Mouse (Mus musculus) C2C12 (cell line): ENCODE data around the gene Slc15a3.

Experiments
- CTCF ChIP-seq: IDR thresholded peaks from one replicate; pipeline ENCODE4 v1.5.1; 2011; ENCODE audit not compliant: control insufficient read depth, insufficient read depth, insufficient read length
- MAX ChIP-seq: IDR thresholded peaks from one replicate; pipeline ENCODE4 v1.6.1; 2011; ENCODE audit warnings: mild to moderate bottlenecking, control low read depth

DNA sequence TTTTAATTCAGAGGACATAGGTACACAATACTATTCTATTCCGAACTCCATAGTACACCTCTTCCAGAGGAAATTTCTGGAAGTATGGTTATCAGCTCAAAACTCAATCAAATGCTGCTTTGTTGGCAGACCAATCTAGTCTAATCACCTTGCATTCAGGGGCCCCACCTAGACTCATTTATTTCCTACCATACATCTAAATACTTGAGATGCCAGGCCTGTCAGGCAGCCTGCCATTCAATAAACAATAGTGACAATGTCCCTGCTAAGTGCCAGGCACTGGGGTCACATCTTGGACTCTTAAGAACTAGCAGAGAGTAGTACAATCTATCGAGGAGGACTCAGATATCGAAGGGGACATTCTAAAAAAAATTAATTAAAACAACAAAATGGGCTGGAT lies 52.7 kb downstream of the Slc15a3 start:
- TF ChIP-seq CTCF (no peak), MAX (no peak)
